Mouse (Mus musculus): ENCODE measurements around the gene Xpc.

DNA sequence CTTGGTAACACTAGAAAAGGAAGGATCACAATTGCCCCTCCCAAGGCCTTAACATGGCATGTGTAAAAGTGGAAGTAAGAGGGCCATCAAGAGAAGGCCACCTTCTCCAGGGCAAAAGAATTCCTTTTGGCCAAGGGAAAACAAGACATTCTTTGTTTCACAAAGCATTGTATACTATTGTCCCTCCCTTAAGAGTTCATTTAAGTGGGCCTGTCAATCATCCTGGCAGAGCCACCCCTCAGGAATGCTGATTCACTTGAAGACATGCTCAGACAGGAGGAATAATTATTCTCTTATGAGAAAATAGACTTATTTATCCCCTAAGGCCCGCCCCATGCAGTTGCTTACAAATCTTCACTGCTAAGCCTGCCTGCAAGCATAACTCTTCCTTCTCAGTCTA is 63.6 kb downstream of the Xpc start:
- no peak for TF ChIP-seq CTCF (IDR thresholded peaks at IDR 0.05; ENCODE audit: extremely low read depth, insufficient read depth, insufficient read length, insufficient replicate concordance)
- TF ChIP-seq POLR2A (IDR thresholded peaks at IDR 0.05; ENCODE audit: low read depth, low read length): no peak

Data from spleen, adult 2 months (tissue).